In genomic region chr10:127590831-127591451, GRCm38 (mm10) we compare ENCODE assay signal across 10 mouse cellular contexts. TPM values are rescaled to one million over a fixed set of nuclear protein-coding genes. Genes with fewer than 3 reads are reported as not detected.
DNase-seq lines count a peak whose midpoint lies in the region; ATAC-seq and TF ChIP-seq lines count a peak whose summit lies in the region.
"Had no signal": no experiment of that assay in that cellular context is flagged by ENCODE, and none has a peak within 500 bp of the region (broad histone marks: within the 10 kb centered on the region; RNA-seq: fewer than 3 reads in every experiment).

No protein-coding gene starts in this region.

- ATAC-seq in heart, embryonic 15.5 days (replicated peaks; ENCODE audit: insufficient number of reproducible peaks, insufficient read depth, low FRiP score, low read depth) = no peak
- ATAC-seq in neural tube, embryonic 11.5 days (ENCODE audit: insufficient read depth, low FRiP score, low TSS enrichment) = 0 out of 2 replicates have a peak, but pooled peaks have one; percentile 18
- peak; percentile 7; the same call in 1 of the 2 replicates for ATAC-seq in neural tube, embryonic 14.5 days (ENCODE audit: low read depth)

- no peaks in the 10 kb centered on the region for H3K27me3 ChIP-seq in heart, embryonic 15.5 days
- no peaks in the 10 kb centered on the region for H3K27me3 ChIP-seq in neural tube, embryonic 11.5 days (ENCODE audit: control insufficient read depth, insufficient read depth, low read length)
- H3K27me3 ChIP-seq in neural tube, embryonic 14.5 days (ENCODE audit: control insufficient read depth, insufficient read depth, low read length) = no peaks in the 10 kb centered on the region
- H3K27me3 ChIP-seq: midbrain, embryonic 12.5 days had no signal

- TF ChIP-seq CTCF in embryonic fibroblast, embryonic 13.5 days (IDR thresholded peaks at IDR 0.05; ENCODE audit: borderline replicate concordance, insufficient read depth, low read length) = no peak

- peaks cover 6% of the 10 kb centered on the region; the same call in 1 of the 2 replicates for H3K36me3 ChIP-seq in heart, embryonic 15.5 days
- H3K36me3 ChIP-seq in neural tube, embryonic 11.5 days (ENCODE audit: control insufficient read depth, insufficient read depth, low read length) = peaks cover 27% of the 10 kb centered on the region
- peaks cover 68% of the 10 kb centered on the region for H3K36me3 ChIP-seq in neural tube, embryonic 14.5 days (ENCODE audit: control insufficient read depth, insufficient read depth, low read length)

- no peak overlapping the region for H3K4me3 ChIP-seq in heart, embryonic 15.5 days
- H3K4me3 ChIP-seq in neural tube, embryonic 11.5 days (ENCODE audit: low read depth, low read length) = no peak overlapping the region
- no peak overlapping the region for H3K4me3 ChIP-seq in embryonic fibroblast, embryonic 13.5 days (ENCODE audit: insufficient read depth, low read length)
- no peak overlapping the region for H3K4me3 ChIP-seq in neural tube, embryonic 14.5 days (ENCODE audit: low read depth, low read length)
- H3K4me3 ChIP-seq: midbrain, embryonic 12.5 days had no signal

- no peaks in the 10 kb centered on the region for H3K9me3 ChIP-seq in heart, embryonic 15.5 days (replicated peaks)
- no peaks in the 10 kb centered on the region for H3K9me3 ChIP-seq in neural tube, embryonic 11.5 days (ENCODE audit: control insufficient read depth, low read length)
- no peaks in the 10 kb centered on the region for H3K9me3 ChIP-seq in neural tube, embryonic 14.5 days (ENCODE audit: control insufficient read depth, low read length)
- H3K9me3 ChIP-seq: midbrain, embryonic 12.5 days had no signal

- TF ChIP-seq POLR2A in embryonic fibroblast, embryonic 13.5 days (IDR thresholded peaks at IDR 0.05; ENCODE audit: low read depth, low read length) = no peak

- peaks cover 36% of the 10 kb centered on the region for H3K4me1 ChIP-seq in heart, embryonic 15.5 days (replicated peaks)
- H3K4me1 ChIP-seq in neural tube, embryonic 11.5 days (ENCODE audit: control insufficient read depth, insufficient read depth, low read length) = peaks cover 15% of the 10 kb centered on the region
- peaks cover 9% of the 10 kb centered on the region for H3K4me1 ChIP-seq in embryonic fibroblast, embryonic 13.5 days (ENCODE audit: control insufficient read depth, insufficient read depth, low read length)
- H3K4me1 ChIP-seq in neural tube, embryonic 14.5 days (ENCODE audit: control insufficient read depth, insufficient read depth, low read length) = 0 out of 2 replicates have a peak, but pooled peaks cover 4% of the 10 kb centered on the region
- H3K4me1 ChIP-seq: midbrain, embryonic 12.5 days had no signal

- peak overlapping the region; percentile 4 for H3K27ac ChIP-seq in heart, embryonic 15.5 days
- peak overlapping the region; percentile 64; the same call in 1 of the 2 replicates for H3K27ac ChIP-seq in neural tube, embryonic 11.5 days (ENCODE audit: low read depth, low read length)
- H3K27ac ChIP-seq in embryonic fibroblast, embryonic 13.5 days (ENCODE audit: insufficient read depth, low read length) = peak overlapping the region; percentile 48
- no peak overlapping the region for H3K27ac ChIP-seq in neural tube, embryonic 14.5 days (ENCODE audit: low read depth, low read length)
- H3K27ac ChIP-seq: midbrain, embryonic 12.5 days had no signal

- H3K9ac ChIP-seq in heart, embryonic 15.5 days = 0 out of 2 replicates have a peak overlapping the region, but pooled peaks have one; percentile 13
- H3K9ac ChIP-seq in neural tube, embryonic 11.5 days (ENCODE audit: low read length) = peak overlapping the region; percentile 2; the same call in 1 of the 2 replicates
- H3K9ac ChIP-seq in neural tube, embryonic 14.5 days (replicated peaks; ENCODE audit: low read depth, low read length) = no peak overlapping the region
- H3K9ac ChIP-seq: midbrain, embryonic 12.5 days had no signal

- DNase-seq in heart, adult 9 months (ENCODE audit: low spot score in 2 of 2) = no peak
- no peak for DNase-seq in neural tube, embryonic 11.5 days (ENCODE audit: low spot score)
- DNase-seq in neural tube, embryonic 10.5 days (ENCODE audit: extremely low spot score, low spot score) = no peak
- DNase-seq in adrenal gland, adult 2 months = no peak
- DNase-seq in kidney, postnatal 25 days = no peak
- DNase-seq: right cerebral cortex, postnatal 14 days had no signal

- H3K4me2 ChIP-seq in heart, embryonic 15.5 days = no peak overlapping the region
- H3K4me2 ChIP-seq in neural tube, embryonic 11.5 days (ENCODE audit: low read depth) = no peak overlapping the region
- no peak overlapping the region for H3K4me2 ChIP-seq in neural tube, embryonic 14.5 days (ENCODE audit: low read depth, low read length)
- H3K4me2 ChIP-seq: midbrain, embryonic 12.5 days had no signal

- 70% methylated on average over 7 of the region's 7 CpGs for WGBS in heart, embryonic 15.5 days
- WGBS in neural tube, embryonic 11.5 days = 80% methylated on average over 7 of the region's 7 CpGs
- WGBS in neural tube, embryonic 14.5 days = 73% methylated on average over 7 of the region's 7 CpGs

RNA-seq across cellular contexts. Expression of gene Lrp1, which starts 30.0 kb away (rescaled TPM):
- 31.2 and 43.1 TPM in 2 replicates for polyA plus RNA-seq in heart, embryonic 15.5 days (2015; fragmentation: Nextera tagmentation; extraction: Ambion mirVana)
- polyA plus RNA-seq in neural tube, embryonic 11.5 days (2014; fragmentation: Nextera tagmentation; extraction: Ambion mirVana) = 60.2 and 68.2 TPM in 2 replicates
- 387 and 453 TPM in 2 replicates for polyA plus RNA-seq in embryonic fibroblast, embryonic 13.5 days (2011; ENCODE audit: insufficient read length, low read depth, missing spikeins)
- polyA plus RNA-seq in neural tube, embryonic 14.5 days (2014; fragmentation: Nextera tagmentation; extraction: Ambion mirVana) = 110 and 125 TPM in 2 replicates
- total RNA-seq in adrenal gland, adult 2 months (2021) = 100 to 1,000 TPM; 138 to 196 TPM
- polyA plus RNA-seq in adrenal gland, adult 2 months (2012; rRNA removed) = 197 and 201 TPM in 2 replicates

RNA-seq across cellular contexts. Expression of gene Stat6, which starts 51.8 kb away (rescaled TPM):
- 26.2 and 33.5 TPM in 2 replicates for polyA plus RNA-seq in heart, embryonic 15.5 days (2015; fragmentation: Nextera tagmentation; extraction: Ambion mirVana)
- 6.1 and 6.8 TPM in 2 replicates for polyA plus RNA-seq in neural tube, embryonic 11.5 days (2014; fragmentation: Nextera tagmentation; extraction: Ambion mirVana)
- polyA plus RNA-seq in embryonic fibroblast, embryonic 13.5 days (2011; ENCODE audit: insufficient read length, low read depth, missing spikeins) = 55.1 and 55.8 TPM in 2 replicates
- polyA plus RNA-seq in neural tube, embryonic 14.5 days (2014; fragmentation: Nextera tagmentation; extraction: Ambion mirVana) = 1.8 and 5.3 TPM in 2 replicates
- 100 to 1,000 TPM in 1 of 2 experiments, 10 to 100 TPM in 1; 88.3 to 109 TPM for total RNA-seq in adrenal gland, adult 2 months (2021)
- 67.6 and 83.8 TPM in 2 replicates for polyA plus RNA-seq in adrenal gland, adult 2 months (2012; rRNA removed)

RNA-seq across cellular contexts. Expression of gene Nxph4, which starts 56.6 kb away (rescaled TPM):
- 1.2 and 2.9 TPM in 2 replicates for polyA plus RNA-seq in heart, embryonic 15.5 days (2015; fragmentation: Nextera tagmentation; extraction: Ambion mirVana)
- polyA plus RNA-seq in neural tube, embryonic 11.5 days (2014; fragmentation: Nextera tagmentation; extraction: Ambion mirVana) = 45.7 and 46.8 TPM in 2 replicates
- 1.1 and 1.8 TPM in 2 replicates for polyA plus RNA-seq in embryonic fibroblast, embryonic 13.5 days (2011; ENCODE audit: insufficient read length, low read depth, missing spikeins)
- polyA plus RNA-seq in neural tube, embryonic 14.5 days (2014; fragmentation: Nextera tagmentation; extraction: Ambion mirVana) = 80.1 and 80.4 TPM in 2 replicates
- 10 to 100 TPM in 1 of 2 experiments, 1 to 10 TPM in 1; 5.0 to 11.7 TPM for total RNA-seq in adrenal gland, adult 2 months (2021)
- polyA plus RNA-seq in adrenal gland, adult 2 months (2012; rRNA removed) = 7.4 and 7.8 TPM in 2 replicates
